Mouse (Mus musculus) T-helper 2 cell (primary cell): ENCODE results near the gene Mnx1.

Experiments used
- in situ Hi-C: fragments of 300-600 bp; cut with MboI, MseI; formaldehyde crosslinking; loops from one replicate; pipeline ENCODE4 v1.15.1; 2025; ENCODE audit warnings: high pct_unique_total_duplicates

Gene Mnx1

DNA sequence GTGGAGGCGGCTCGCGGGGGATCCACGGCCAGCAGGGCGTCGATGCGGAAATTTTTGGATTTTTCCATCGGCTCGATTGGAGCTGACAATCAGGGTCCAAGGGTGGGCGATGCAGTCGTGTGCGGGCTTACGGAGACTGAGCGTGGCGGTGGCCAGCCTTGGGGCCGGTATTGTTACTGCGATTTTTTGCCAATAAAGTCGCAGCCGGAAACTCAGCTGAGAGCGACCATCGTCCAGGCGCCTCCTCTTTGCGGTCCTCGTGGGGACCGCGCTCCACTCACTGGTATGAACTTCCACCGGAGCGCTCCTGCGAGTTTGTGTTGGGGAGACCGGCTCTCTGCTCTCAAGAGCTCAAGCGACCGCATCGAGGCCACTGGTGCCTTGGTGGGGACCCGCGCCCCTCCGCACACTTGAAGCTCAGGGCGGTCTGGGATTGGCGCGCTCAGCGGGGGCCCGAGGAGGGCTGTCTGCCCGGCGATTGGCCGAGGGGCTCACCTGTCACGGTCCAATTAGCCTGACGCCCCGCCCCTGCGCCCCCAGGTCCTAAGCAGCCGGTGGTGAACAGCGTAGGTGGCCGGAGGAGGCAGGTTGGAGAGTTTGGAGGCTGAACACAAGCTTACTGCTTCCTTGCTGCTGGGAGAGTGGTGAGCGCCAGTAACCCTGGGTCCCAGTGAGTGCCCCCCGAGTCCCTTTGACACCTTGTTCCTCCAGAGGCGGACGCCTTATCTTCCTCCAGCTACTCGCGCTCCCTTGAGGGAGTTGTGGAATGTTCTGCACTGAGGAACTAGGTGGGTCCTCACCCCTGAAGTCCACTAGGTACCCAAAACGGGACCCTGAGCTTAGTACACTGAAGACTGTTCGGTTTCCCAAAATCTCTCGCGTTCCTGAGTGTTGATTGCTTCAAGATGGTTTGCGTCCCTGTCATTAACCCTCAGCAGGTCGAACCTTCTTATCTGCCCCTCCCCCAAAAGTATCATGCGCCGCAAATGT lies at the start of gene Mnx1:
TSS of gene Mnx1 (minus strand) at position 263 of the 990 bp plus-strand sequence.
- in situ Hi-C loops: loop anchor here (10.0 to 25.0 kb wide), 2 partner anchors 94 to 1016 kb away; partner anchors contain the start of gene Shh

DNA sequence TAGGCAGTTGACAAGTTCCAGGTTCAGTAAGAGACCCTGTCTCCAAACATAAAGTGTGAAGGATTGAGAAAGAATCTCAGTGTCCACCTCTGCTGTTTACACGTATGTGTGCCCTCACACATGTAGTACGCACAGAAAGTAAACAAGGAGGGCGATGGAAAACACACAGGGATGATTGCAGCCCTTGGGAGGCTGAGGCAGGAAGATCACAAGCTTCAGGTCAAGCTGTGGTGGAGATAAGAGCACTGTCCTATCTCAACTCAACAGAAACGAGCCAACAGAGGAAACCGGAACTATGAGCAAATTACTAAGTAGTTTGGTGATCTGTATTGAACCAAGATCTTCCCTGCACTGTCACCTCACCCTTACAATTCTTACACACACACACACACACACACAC lies 38.2 kb upstream of the Mnx1 start:
- in situ Hi-C loops: loop anchor here (10.0 kb wide), 1 partner anchor 362 kb away; no protein-coding TSS in a partner anchor

DNA sequence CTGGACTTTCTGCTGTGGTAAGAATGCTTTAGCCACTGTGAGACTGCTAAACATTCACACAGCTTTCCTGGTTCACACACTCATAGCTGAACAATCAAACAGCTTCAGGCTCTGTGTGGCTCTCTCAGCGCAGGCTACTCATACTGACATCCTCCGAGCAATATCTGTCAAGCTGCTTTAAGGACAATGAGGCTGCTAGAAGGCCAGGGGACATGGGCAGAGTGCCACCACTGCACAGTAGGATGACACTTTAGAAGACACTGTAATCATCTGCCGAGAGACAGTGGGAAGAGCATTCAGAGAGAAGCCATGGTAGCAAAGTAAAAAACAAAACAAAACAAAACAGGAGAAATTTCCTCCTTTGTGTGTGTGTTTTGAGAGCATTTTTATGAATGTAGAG lies 37.6 kb upstream of the Mnx1 start:
- in situ Hi-C loops: loop anchor here (10.0 kb wide), 1 partner anchor 361 kb away; no protein-coding TSS in a partner anchor

DNA sequence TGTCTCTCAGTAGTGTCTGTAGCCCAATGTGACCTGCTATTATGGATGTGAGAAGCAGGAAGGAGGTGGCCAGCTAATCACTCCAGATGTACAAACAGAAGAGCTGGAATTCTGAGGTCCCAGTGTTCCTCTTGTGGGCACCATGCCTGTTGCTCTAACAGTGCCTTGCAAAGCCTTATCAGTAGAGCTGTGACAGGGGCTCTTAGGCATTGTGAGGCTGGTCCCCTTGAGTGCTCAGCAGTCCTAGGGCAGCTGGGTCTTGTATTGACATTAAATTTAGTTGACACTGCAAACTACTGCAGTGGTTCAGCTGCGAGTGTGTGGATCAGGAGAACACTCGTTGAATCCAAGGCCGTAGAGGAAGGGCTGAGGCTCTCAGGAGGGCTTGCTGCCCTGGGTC lies 28.7 kb upstream of the Mnx1 start:
- in situ Hi-C loops: no loop called here

DNA sequence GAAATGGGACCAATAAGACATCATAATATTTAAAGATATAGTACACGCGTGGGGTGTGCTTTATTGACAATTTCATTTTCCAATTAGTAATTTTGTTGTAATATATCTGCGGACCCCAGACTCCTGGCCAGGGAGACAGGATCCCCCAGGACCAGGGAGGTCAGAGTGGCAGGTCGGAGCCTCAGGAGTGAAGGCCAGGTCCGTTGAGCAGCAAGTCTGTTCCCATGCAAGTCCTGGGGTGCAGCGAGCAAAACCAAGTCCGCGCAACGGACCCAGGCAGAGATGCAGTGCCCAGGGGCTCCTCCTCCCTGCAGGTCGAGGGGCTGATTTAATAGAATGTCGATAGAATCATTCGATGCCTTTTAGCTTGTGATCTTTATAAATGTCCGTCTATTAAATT lies 9.1 kb upstream of the Mnx1 start:
- in situ Hi-C loops: loop anchor here (25.0 kb wide), 1 partner anchor 1025 kb away; the partner anchor contains the start of gene Shh

DNA sequence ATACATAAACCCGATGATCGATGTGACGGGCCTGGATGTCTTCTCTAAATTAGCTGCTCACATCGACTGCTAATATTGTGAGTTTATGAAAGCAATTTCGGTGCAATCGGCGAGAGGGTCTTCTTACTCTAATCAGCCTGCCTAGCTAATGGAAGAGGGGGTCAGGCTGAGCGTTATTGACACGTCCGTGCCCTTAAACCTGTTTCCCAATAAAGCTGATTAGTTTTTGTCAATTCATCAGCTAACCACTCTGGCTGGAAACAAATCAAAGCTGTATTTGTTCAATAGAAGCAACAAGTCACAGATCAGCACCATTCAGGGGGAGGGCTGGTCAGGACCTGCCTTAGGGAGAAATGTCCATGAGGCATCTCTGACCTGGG lies 7.7 kb upstream of the Mnx1 start:
- in situ Hi-C loops: loop anchor here (25.0 kb wide), 1 partner anchor 1024 kb away; the partner anchor contains the start of gene Shh

DNA sequence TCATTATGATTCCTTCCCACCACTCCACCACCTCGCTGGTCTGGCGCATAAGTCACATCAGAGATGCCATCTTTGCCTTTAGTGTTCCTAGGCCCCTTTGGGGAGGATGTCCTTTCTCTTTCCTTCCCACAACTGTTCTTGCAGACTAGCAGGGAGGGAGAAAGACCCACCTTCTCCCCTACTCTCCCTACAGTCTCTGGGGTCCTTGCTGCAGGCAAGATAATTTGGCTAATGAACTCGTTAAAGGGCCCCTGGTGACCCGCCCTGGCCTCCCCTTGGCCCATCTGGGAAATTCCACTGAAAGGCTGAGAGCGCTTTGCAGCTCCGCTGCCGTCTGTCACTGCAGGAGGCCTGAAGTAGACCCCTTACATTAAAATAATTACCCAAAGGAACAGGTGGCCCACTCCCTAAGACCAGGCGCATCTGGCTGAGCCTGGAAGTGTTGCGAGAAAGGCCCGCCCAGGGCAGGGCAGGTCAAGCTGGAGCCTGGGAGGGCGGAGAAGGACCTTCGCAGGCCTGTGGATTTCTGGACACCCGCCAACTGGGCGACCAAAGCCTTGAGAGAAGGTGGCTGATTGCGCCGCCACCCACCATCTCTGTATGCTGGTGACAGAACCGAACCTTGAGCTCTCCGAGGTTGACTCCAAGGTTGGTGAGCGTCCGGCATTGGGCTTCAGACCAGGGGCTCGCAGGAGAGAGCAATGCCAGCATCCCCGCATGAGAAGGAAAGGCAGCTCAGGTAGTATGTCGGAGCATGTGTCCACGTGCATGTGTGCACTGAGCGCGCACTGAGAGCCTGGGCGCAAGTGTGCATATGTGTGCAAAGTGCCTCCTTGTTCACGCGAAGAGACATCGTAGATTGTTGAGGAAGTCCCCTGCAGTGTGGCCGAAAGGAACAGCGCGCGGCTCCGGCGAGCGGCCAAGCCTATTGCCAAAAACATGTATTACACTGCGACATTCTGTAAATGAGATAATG lies 7.0 kb upstream of the Mnx1 start:
- in situ Hi-C loops: loop anchor here (25.0 kb wide), 1 partner anchor 1023 kb away; the partner anchor contains the start of gene Shh

DNA sequence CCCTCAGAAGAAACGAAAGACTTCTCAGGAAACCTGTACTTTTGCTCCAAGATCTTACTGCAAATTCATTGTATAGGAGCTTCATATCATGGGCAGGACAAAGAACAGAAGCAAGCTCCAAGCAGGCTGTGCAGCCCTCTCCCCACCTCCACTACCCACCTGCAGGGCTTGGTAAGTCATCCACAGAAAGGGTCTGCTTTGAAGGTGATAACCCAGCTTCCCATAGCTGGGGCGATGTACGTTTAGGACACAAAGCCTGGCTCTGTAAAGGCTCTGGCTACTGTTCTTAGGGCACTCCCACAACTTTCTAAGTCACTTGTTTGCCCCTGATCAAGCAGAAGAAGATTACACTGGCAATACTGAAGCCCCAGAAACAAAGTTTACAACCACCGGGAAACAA lies 5.5 kb upstream of the Mnx1 start:
- in situ Hi-C loops: loop anchor here (25.0 kb wide), 1 partner anchor 1022 kb away; the partner anchor contains the start of gene Shh

DNA sequence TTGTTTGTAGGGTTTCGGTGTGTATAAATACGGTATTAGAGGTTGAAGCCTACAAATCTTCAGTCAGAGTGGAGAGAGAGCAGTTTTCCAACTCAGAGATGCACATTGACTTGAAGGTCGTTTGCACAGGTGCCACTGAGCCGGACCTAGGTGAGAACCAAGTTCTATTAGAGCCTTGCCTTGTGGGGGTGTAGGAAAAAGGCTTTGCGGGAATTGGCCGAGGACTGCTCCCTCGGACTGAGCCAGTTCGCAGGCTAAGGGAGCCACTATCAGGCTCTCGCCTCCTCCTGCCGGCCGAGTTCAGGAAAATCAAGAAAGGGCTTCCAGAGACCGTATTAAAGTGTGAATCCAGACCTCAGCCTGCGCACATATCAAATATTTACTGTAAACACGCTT lies 926 bp upstream of the Mnx1 start:
- in situ Hi-C loops: loop anchor here (10.0 to 25.0 kb wide), 2 partner anchors 94 to 1017 kb away; partner anchors contain the start of gene Shh

DNA sequence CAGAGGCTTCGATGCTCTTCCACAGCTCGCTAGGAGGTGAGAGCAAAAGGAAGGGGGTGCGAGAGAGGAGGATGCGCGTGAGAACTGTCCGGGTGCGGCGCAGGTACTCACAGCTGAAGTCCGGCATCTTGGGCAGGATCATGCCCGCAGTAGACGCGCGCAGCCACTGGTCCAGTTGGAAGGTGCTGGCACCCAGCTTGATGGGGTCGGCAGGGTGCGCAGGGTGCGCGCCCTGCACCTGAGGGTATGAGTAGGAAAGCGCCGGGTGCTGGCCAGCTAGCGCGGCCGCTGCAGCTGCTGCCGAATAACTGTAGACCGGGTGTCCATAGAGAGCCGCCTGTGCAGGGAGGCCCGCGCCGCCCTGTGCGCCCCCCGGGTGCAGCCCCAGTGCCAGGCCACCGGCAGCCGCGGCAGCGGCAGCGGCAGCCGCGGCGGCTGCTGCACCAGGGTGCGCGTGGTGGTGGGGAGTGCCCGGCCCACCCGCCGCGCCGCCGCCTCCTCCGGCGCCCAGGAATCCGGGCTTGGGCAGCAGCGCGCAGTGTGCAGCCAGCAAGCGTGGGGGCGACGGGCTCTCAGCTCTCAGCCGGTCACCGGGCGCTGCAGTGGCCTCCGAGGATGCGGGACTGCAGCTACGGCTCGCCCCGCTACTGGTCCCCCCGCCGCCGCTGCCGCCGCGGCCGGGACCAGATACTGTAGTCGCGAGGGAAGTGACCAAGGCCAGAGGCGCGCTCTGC lies 629 bp downstream of the Mnx1 start:
- in situ Hi-C loops: loop anchor here (10.0 to 25.0 kb wide), 2 partner anchors 93 to 1015 kb away; partner anchors contain the start of gene Shh

DNA sequence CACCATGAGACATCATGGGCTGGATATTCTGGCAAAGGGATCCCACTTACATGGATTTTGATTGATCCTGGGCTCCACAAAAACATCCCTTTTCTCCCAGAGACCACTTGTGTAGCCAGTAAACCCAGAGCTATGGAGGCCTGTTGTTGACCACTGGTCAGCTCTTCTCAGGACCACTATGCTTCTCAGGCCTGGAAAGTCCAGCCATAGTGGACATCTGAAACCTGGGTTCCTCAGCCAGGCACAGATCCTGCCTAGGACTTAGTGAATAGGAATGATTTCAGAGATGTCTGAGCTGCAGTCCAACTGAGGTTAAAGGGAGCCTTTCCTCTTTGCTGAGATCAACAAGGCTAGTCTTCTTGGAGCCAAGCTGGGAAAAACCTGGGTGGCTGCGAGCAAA lies 2.2 kb downstream of the Mnx1 start:
- in situ Hi-C loops: loop anchor here (10.0 to 25.0 kb wide), 2 partner anchors 91 to 1014 kb away; partner anchors contain the start of gene Shh

DNA sequence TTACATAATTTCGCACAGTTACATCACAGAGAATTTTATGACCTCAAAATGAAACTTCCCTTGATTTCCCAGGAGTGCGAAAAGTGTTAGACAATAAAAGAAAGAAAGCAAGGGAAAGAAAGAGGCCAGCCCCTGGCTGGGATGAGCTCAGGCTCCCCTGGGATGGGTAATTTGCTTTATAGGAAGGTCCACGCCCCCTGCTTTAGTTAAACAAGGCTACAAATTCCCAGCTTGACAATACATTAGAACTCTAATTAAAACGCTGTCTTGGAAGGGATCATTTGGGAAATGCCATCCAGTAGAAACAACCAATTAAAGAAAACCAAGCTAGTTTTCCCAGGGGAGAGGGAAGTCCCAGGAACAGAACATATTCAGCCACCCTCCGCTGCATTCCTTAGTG lies 2.7 kb downstream of the Mnx1 start:
- in situ Hi-C loops: loop anchor here (10.0 to 25.0 kb wide), 2 partner anchors 91 to 1013 kb away; partner anchors contain the start of gene Shh

DNA sequence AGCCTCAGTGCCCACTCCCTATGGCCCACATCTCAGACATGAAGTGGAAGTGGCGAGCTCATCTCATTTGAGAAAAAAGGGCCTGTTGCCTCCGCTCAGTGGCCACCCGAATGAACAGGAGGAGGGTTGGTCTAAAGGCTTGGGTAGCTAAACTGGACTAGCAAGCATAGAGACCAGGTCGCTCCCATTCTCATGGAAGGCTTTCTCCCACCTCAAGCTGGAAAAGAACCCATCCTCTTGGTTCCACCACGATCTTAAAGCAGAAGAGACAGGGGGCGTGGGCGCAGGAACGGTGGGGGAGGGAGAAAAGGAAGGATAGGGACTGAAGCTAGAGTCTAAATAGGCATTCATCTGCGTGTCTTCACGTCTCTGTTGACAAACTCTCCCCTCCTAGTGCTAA lies 3.2 kb downstream of the Mnx1 start:
- in situ Hi-C loops: loop anchor here (10.0 to 25.0 kb wide), 2 partner anchors 90 to 1013 kb away; partner anchors contain the start of gene Shh

DNA sequence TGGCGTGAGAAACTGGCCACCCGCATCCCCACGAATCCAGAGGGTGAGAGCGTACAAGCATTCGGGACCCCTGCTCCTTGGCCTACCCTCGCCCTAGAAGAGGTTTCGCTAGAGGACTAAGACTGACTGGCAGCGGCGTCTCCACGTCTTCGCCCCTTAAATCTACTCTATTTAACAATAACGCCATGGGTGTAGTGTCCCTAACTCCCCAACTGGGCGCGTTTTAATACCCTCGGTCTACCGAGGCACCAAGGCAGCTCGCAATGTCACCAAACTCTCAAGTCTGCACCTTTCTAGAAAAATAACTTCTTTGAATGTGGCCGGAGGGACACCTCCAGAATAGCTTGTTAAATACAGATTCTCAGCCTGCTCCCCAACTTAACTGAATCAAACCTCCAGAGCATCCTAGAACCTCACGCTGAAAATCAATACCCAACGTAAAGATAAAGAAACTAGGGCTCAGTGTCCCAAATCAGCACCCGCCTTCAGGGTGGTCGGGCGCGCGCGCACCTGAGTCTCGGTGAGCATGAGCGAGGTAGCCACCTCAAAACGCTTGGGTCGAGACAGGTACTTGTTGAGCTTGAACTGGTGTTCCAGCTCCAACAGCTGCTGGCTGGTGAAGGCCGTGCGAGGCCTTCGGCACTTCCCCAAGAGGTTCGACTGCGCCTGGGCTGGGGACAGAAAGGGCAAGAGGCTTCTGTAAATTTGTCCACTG lies 3.9 kb downstream of the Mnx1 start:
- in situ Hi-C loops: loop anchor here (10.0 kb wide), 1 partner anchor 90 kb away; no protein-coding TSS in a partner anchor

DNA sequence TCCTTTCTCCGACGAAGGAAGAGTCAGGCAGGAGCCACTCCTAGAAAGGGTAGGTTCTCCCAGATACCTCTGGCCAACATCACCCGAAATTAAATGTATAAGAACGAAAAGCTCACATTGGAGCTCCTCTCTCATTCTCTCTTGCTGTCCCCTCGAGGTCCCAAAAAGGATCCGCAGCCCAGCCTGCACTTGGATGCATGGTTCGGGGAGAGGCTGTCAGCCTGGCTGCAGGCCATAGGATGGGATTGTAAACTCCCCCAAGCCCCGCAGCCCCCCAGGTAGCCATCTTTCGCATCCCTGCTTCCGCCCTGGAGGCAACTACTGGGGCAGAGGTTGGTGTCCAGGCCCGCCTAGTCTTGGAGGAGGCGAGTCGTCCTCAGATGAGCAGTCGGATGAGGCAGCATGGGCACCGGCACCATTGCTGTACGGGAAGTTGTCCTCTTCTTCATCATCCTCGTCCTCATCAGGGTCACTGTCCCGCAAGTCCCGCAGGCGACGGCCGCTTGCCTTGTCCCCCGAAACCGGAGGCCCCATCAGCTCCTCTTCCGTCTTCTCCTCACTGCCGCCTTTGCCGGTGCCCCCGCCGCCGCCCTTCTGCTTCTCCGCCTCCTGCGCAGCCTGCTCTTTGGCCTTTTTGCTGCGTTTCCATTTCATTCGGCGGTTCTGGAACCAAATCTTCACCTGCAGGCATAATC lies 4.6 kb downstream of the Mnx1 start:
- in situ Hi-C loops: loop anchor here (10.0 kb wide), 1 partner anchor 89 kb away; no protein-coding TSS in a partner anchor

DNA sequence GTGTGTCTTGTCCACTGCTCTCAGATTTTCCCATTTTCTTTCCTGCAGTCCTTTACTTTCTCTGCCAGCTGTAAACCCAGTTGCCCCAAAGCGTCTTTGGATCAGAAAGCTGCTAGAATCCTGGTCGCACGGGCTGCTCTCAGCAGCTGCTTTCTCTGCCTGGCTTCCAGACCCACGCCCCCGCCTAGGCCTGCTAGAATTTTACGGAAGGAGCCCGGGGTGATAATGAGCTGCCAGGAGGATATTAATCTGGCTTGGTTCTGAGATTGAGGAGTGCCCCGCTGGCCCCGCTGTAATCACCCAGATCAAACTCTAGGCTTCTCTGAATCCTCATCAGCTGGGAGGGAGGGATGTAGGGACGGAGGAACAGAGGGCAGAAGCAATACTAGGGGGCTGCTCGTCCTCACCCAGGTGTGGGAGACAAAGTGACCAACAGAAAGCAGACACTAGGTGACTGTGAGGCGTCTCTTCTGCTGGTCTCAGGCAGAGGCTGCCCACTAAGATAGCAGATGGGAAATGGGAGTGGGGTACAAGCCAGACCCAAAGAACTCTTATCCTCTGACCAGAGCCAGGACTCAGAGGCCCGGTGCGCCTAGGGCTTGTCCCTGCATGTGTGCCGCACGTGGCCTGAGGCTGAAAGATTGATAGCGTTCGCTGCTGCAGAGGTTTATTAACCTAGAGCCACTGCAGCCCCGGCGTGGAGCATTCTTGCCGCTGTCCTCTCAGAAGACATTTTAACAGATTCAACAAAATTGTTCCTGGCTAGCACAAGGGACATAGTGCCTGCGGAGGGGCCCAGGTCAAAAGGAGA lies 6.2 kb downstream of the Mnx1 start:
- in situ Hi-C loops: loop anchor here (10.0 kb wide), 1 partner anchor 87 kb away; no protein-coding TSS in a partner anchor

DNA sequence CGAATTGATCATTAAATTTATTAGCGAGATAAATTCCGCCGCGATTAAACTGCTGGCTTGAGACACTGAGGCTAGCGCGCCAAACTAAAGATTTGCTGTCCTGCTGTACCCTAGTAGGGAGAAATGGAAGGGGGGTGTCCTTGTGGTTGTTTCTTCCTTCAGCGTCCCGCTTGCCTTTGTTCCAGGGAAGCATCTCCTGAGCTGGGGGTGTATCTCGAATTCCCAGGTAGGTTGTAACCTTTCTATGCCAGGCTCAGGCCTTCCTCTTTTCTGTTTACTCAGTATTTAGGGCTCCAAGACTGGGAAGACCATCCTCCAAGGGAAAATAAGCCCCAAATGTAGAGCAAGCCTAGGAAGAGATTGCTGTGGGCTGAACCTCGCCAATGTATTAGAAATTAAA lies 6.9 kb downstream of the Mnx1 start:
- in situ Hi-C loops: loop anchor here (10.0 kb wide), 1 partner anchor 87 kb away; no protein-coding TSS in a partner anchor

DNA sequence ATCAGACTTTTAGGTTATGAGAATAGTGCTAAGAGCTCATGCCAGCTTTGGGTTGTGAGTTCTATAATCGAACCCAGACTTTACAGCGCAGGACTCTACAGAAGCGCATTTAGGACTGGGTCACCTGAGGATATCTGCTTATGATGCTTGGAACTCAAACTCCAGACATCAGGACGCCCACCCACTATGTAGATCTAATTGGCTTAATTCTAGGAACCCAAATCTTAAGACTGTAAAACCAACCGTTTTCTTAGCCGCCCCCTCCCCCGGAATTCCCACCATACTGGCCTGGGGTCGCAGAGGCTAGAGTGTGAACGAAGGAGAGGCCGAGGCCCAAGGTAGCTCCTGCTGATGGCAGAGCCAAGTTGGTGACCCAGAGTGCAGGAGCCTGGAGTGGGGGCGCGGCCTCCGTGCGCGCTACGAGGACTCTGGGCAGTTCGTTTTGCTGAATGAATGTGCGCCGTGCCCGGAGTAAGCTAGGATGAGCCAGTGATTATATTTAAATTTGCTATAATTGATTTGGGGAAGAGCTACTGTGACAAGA lies 7.3 kb downstream of the Mnx1 start:
- in situ Hi-C loops: loop anchor here (10.0 kb wide), 1 partner anchor 86 kb away; no protein-coding TSS in a partner anchor
